Mouse (Mus musculus): ENCODE results near the gene Ifi205. TPM values are rescaled to one million over a fixed set of nuclear protein-coding genes. Genes with fewer than 3 reads are reported as not detected.

The Ifi205 gene
- polyA plus RNA-seq, 1 experiment from 2014 or later, result 10.2 TPM

- DNase-seq (ENCODE audit: low spot score), result no peak
These were observed 58.5 kb downstream of the Ifi205 start for GRCm38 (mm10) chr1:173973111-173973510.

Other genes with a start within 250 kb of the Ifi205 start
- 7.8 and 9.3 TPM in 2 replicates for gene Ifi211, start 118.8 kb downstream of the Ifi205 start, polyA plus RNA-seq (2015; fragmentation: Nextera tagmentation; extraction: Ambion mirVana)
- gene Mndal, start 89.3 kb downstream of the Ifi205 start, polyA plus RNA-seq (2015; fragmentation: Nextera tagmentation; extraction: Ambion mirVana), result 79.6 and 80.1 TPM in 2 replicates
- gene Ifi203, start 89.1 kb downstream of the Ifi205 start, polyA plus RNA-seq (2015; fragmentation: Nextera tagmentation; extraction: Ambion mirVana), result 43.8 and 44.3 TPM in 2 replicates
- 4.4 and 6.3 TPM in 2 replicates for gene Ifi202b, start 49.1 kb downstream of the Ifi205 start, polyA plus RNA-seq (2015; fragmentation: Nextera tagmentation; extraction: Ambion mirVana)
- gene Olfr433, start 8.9 kb upstream of the Ifi205 start, polyA plus RNA-seq (2015; fragmentation: Nextera tagmentation; extraction: Ambion mirVana), result 0.05 and 0.10 TPM in 2 replicates
- not detected in 2 replicates for gene Olfr432, start 17.4 kb upstream of the Ifi205 start, polyA plus RNA-seq (2015; fragmentation: Nextera tagmentation; extraction: Ambion mirVana)
- gene Olfr430, start 34.8 kb upstream of the Ifi205 start, polyA plus RNA-seq (2015; fragmentation: Nextera tagmentation; extraction: Ambion mirVana), result not detected in 2 replicates
- not detected in 2 replicates for gene Olfr429, start 52.5 kb upstream of the Ifi205 start, polyA plus RNA-seq (2015; fragmentation: Nextera tagmentation; extraction: Ambion mirVana)
- gene Olfr427, start 65.1 kb upstream of the Ifi205 start, polyA plus RNA-seq (2015; fragmentation: Nextera tagmentation; extraction: Ambion mirVana), result not detected in 2 replicates
- gene Olfr231, start 89.4 kb upstream of the Ifi205 start, polyA plus RNA-seq (2015; fragmentation: Nextera tagmentation; extraction: Ambion mirVana), result not detected in 2 replicates
- not detected in 2 replicates for gene Olfr424, start 99.7 kb upstream of the Ifi205 start, polyA plus RNA-seq (2015; fragmentation: Nextera tagmentation; extraction: Ambion mirVana)
- not detected in 2 replicates for gene Olfr420, start 123.8 kb upstream of the Ifi205 start, polyA plus RNA-seq (2015; fragmentation: Nextera tagmentation; extraction: Ambion mirVana)
- gene Spta1, start 141.0 kb upstream of the Ifi205 start, polyA plus RNA-seq (2015; fragmentation: Nextera tagmentation; extraction: Ambion mirVana), result 0.05 and 0.07 TPM in 2 replicates
- not detected in 2 replicates for gene Olfr419, start 220.3 kb upstream of the Ifi205 start, polyA plus RNA-seq (2015; fragmentation: Nextera tagmentation; extraction: Ambion mirVana)